13 mouse cellular contexts compared by ENCODE assay signal in the genomic region with DNA sequence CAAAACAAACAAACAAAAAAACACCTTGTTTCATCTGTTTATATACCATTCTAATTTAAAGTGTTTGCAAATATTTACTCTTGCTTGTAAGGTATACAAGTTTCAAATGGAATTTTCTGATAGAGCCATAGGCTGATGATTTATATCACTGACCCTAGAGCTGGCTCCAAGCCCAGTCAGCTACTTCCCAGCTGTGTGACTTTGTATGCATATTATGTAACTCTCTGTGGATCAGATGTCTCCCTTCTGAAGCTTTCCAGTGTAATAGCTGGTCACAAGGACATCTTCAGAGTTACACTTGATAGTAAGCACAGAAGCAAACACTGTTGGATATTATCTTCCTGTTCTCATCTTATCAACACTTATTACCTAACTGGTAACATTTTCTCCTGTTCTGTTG.
DNase-seq lines count a peak whose midpoint lies in the region; ATAC-seq and TF ChIP-seq lines count a peak whose summit lies in the region.
"Had no signal": no experiment of that assay in that cellular context is flagged by ENCODE, and none has a peak within 500 bp of the region (broad histone marks: within the 10 kb centered on the region; RNA-seq: fewer than 3 reads in every experiment).

No protein-coding gene starts in this region.

- H3K9ac ChIP-seq in limb, embryonic 14.5 days (ENCODE audit: low read depth, low read length, severe bottlenecking) = no peak overlapping the region
- H3K9ac ChIP-seq: liver, embryonic 15.5 days had no signal

- H3K9me3 ChIP-seq in limb, embryonic 14.5 days (ENCODE audit: control insufficient read depth, low read length) = no peaks in the 10 kb centered on the region
- H3K9me3 ChIP-seq: liver, embryonic 15.5 days had no signal

- no peak for TF ChIP-seq POLR2A in limb, embryonic 14.5 days (IDR thresholded peaks at IDR 0.05; ENCODE audit: borderline replicate concordance, extremely low read depth, insufficient read depth, insufficient read length)

- peak; percentile 72 for ATAC-seq in frontal cortex, adult (ENCODE audit: low TSS enrichment)
- ATAC-seq in limb, embryonic 14.5 days (ENCODE audit: low FRiP score, low read depth) = peak; percentile 39; the same call in 1 of the 2 replicates
- ATAC-seq: inflammation-experienced regulatory T-cells, adult 6 months had no signal

- H3K27ac ChIP-seq in limb, embryonic 14.5 days (replicated peaks; ENCODE audit: low read depth, low read length) = no peak overlapping the region
- H3K27ac ChIP-seq: liver, embryonic 15.5 days had no signal

- no peak overlapping the region for H3K4me2 ChIP-seq in limb, embryonic 14.5 days (replicated peaks; ENCODE audit: low read depth, low read length, severe bottlenecking)
- H3K4me2 ChIP-seq: heart, embryonic 11.5 days; liver, embryonic 15.5 days had no signal

- H3K4me1 ChIP-seq in limb, embryonic 14.5 days (ENCODE audit: control insufficient read depth, insufficient read depth, low read length) = peaks cover 4% of the 10 kb centered on the region; the same call in 1 of the 2 replicates
- H3K4me1 ChIP-seq: liver, embryonic 15.5 days had no signal

- DNase-seq in frontal cortex, postnatal 14 days (ENCODE audit: low spot score in 2 of 2) = no peak
- DNase-seq in urinary bladder, postnatal 36 days (ENCODE audit: low spot score in 2 of 2) = peak; percentile 3 to 36
- no peak for DNase-seq in urinary bladder, postnatal 10 days (ENCODE audit: low spot score)
- DNase-seq in limb, embryonic 14.5 days (ENCODE audit: low spot score) = peak; percentile 59
- no peak for DNase-seq in cerebellum, postnatal 25 days
- DNase-seq in layer of hippocampus, adult 8-10 months (ENCODE audit: low spot score in 2 of 2) = no peak
- DNase-seq in layer of hippocampus, adult 9-10 months (ENCODE audit: low spot score) = no peak
- DNase-seq: cerebellum, adult 9-10 months; right cerebral cortex, postnatal 4 days had no signal

- no peaks in the 10 kb centered on the region for H3K27me3 ChIP-seq in limb, embryonic 14.5 days (ENCODE audit: control insufficient read depth, insufficient read depth, low read length)
- H3K27me3 ChIP-seq: liver, embryonic 15.5 days had no signal

- no peaks in the 10 kb centered on the region for H3K36me3 ChIP-seq in limb, embryonic 14.5 days (ENCODE audit: control insufficient read depth, insufficient read depth, low read length)
- H3K36me3 ChIP-seq: liver, embryonic 15.5 days had no signal

- H3K4me3 ChIP-seq in limb, embryonic 14.5 days (replicated peaks; ENCODE audit: low read length) = no peak overlapping the region
- H3K4me3 ChIP-seq: liver, embryonic 15.5 days had no signal

Comparison
In these comparisons a context has a peak if more than half of its experiments do, and no peak if none do; other contexts are left out.
1. DNase-seq: peak in urinary bladder, postnatal 36 days (2 of 2) and limb, embryonic 14.5 days (single experiment); none in frontal cortex, postnatal 14 days (0 of 2), urinary bladder, postnatal 10 days (single experiment), cerebellum, postnatal 25 days (0 of 2), layer of hippocampus, adult 8-10 months (0 of 2) and layer of hippocampus, adult 9-10 months (single experiment).